Mouse (Mus musculus) ES-E14 (cell line): ENCODE measurements at regions not wholly inside any gene's neighbourhood (a gene's known extent, or its start where the extent isn't known, plus 50 kb on each side); places are given as distances from the start of the nearest gene placed in this dataset.

Experiments used
- HCFC1 ChIP-seq: IDR thresholded peaks from 2 replicates; pipeline ENCODE4 v1.6.1; 2012; ENCODE audit warnings: low read length, inconsistent platforms, borderline replicate concordance; ENCODE audit not compliant: insufficient read depth
- ZC3H11A ChIP-seq: IDR thresholded peaks from 2 replicates; pipeline ENCODE4 v1.6.1; 2012; ENCODE audit warnings: low read depth, mild to moderate bottlenecking, inconsistent platforms, low read length, borderline replicate concordance

GRCm38 (mm10) chr6:52379146-52379545 lies 65.8 kb downstream of the Evx1 start:
- TF ChIP-seq HCFC1: no peak
- no peak for TF ChIP-seq ZC3H11A
